Mouse (Mus musculus) common myeloid progenitor, adult 5-6 weeks (primary cell): ENCODE data around the gene Zfp59. TPM values are rescaled to one million over a fixed set of nuclear protein-coding genes. Genes with fewer than 3 reads are reported as not detected.
"Not testable (repeated sequence)": the region's sequence is repeated elsewhere in the genome, so short reads cannot be mapped to it uniquely, and the experiment has no call there.

Experiments used
- ATAC-seq: replicated peaks from 2 replicates; pipeline ENCODE4 v1.8.0; 2016; ENCODE audit warnings: low read depth, mild to moderate bottlenecking, moderate TSS enrichment, inconsistent platforms; ENCODE audit not compliant: poor library complexity, severe bottlenecking
- total RNA-seq: library from RNA; stranded (forward); fragments of 200-1000, 187-1606 nt; gene quantifications from 2 replicates; pipeline ENCODE4 v1.2.3, GENCODE M21; 2017

Gene Zfp59
- total RNA-seq, 1 experiment from 2014 or later = 8.3 TPM

DNA sequence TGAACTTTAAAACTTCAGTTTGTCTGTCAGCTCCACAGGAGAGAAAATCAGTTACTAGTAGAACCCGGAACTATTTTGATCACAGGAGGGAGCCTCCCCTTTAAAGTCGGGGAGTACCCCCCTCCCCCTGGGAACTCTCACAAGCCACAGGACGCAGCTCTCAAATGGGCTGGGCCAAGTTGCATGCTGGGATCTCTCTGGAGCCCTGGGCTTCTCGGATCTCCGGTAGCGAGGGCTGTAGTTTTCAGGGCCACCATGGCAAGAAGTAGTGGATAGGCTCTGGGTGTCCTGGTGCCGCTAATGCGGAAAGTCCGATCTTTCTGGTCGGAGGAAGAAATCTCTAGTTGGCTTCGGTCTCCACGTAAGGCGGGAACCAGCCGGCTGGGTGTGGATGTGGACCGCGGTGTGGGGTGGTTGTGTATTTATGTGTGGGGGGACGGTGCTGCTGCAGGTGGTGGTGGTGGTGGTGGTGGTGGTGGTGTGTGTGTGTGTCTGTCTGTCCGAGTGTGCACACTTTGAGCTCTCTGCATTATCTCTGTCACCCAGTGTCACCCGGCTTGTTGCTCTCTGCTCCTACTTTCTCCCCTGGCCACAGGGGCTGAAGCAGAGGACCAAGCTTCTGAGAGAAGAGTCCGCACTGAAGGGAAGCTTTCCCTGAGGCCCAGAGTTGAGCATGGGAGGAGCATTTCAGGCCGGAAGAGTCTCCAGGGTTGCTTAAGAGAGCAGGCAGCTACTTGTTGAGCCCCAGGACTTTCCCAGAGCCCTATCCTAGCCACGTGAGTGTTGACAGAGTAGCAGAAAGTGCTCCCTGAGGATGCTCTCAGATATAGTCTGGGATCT is 22.2 kb downstream of the Zfp59 start:
- peak; percentile 97 for ATAC-seq

DNA sequence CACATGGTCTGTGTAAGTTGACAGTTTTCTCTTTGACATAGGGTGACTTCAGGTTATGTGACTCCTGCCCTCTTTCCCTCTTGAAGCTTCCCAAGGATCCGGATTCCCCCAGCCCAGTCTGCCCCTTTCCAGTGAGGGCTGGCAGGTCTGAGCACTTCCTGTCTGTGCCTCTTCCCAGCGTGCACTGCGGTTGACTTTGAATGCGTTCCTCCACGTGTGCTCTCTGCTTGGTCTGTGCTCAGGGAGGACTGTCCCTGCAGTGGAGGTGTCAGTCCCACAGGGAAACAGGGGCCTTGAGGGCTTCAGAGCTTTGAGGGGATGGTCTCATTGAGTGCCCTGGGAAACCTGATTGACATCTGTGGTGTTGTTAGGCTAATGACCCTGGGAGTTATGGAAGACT is 24.2 kb downstream of the Zfp59 start:
- ATAC-seq = not testable (repeated sequence)

DNA sequence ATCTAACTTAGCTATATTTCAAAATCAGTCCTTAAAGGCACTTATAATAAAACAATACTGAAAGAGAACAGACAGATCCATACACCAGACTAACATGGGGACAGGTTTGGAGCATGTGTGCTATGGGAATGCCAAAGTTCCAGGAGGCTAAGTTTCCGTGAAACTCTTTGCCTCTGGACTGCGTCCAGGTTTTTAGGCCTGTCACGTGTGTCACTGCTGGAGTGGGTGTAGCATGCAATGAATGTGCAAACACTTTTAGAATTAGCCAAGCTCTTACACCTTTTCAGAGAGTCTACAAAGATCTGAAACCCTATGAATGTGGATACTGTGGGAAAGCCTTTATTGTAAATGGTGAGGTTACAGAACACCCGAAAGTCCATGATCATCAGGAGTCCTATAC is 43.3 kb downstream of the Zfp59 start:
- ATAC-seq = no peak

DNA sequence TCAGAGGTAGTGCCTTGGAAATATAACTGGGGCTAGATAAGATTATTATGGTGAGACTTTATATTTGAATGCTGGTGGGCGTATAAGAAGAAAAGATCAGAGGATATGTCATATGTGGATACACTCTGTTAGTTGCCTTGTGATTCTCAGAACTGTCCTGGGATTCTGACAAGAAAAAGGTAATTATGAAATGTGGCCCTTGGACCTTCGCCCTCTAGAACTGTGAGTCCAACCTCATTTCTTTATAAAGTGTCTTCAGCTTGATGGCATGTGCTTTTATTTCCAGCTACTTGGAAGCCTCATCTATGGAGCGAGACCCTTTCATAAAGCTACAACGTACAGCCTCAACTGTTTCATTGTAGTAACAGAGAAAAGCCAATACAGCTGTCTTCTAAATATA is 62.2 kb downstream of the Zfp59 start:
- ATAC-seq = no peak

DNA sequence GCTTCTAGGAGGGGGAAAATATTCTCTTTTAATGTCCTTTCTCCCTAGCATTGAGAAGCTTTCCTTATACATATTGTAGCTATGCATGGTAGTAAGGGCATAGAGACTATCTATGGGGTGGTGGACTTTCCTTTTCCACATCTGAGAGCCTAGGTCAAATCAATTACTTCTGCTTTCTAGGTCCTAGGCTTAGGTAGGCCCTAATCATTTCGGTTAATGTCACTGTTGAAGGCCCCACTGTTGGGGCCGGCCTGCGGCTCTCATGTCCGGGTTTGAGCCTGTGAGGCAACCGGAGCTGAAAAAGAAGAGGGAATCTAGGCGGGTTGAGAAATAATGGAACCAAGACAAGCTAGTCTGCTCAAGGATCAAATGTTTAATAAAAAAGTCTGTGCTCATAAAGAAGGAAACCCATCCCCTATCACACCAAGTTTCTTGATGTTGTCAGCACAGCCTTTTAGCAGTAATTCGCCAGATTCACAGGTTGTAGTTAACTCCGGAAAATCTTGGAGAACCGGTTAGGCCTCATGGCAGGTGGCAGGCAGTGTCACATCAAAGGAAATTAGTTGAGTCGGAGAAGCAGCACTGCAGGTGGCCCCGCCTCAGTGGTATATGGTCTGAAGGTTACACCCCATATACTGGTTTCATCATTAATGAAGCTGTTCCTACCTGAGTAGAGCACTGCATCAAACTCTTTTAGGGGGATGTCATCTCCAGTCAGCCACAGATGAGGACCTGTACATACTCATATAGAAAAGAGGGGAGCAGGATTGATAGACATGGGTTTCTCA is 66.8 kb downstream of the Zfp59 start:
- ATAC-seq = no peak

Other genes with a start within 250 kb of the Zfp59 start
- gene Akt2, start 247.1 kb upstream of the Zfp59 start, total RNA-seq = 43.7 and 49.5 TPM in 2 replicates
- gene Ttc9b, start 184.7 kb upstream of the Zfp59 start, total RNA-seq = 0.29 TPM in 1 of 2 replicates, not detected in the other
- gene Map3k10, start 164.0 kb upstream of the Zfp59 start, total RNA-seq = 1.8 and 3.3 TPM in 2 replicates
- gene Zfp607b, start 149.3 kb upstream of the Zfp59 start, total RNA-seq = 0.63 and 0.73 TPM in 2 replicates
- gene Zfp60, start 107.2 kb upstream of the Zfp59 start, total RNA-seq = 12.5 and 13.2 TPM in 2 replicates
- gene Zfp626, start 31.4 kb upstream of the Zfp59 start, total RNA-seq = 6.7 and 9.8 TPM in 2 replicates
- gene Zfp607a, start 18.9 kb downstream of the Zfp59 start, total RNA-seq = 11.0 and 15.0 TPM in 2 replicates
- 3.2 and 5.0 TPM in 2 replicates for gene Zfp974, start 90.9 kb downstream of the Zfp59 start, total RNA-seq
- gene Zfp780b, start 140.6 kb downstream of the Zfp59 start, total RNA-seq = 18.2 and 18.6 TPM in 2 replicates
- 11.0 and 24.0 TPM in 2 replicates for gene Zfp850, start 175.5 kb downstream of the Zfp59 start, total RNA-seq
- gene Psmc4, start 211.5 kb downstream of the Zfp59 start, total RNA-seq = 144 and 150 TPM in 2 replicates
- not detected in 2 replicates for gene Fcgbp, start 232.6 kb downstream of the Zfp59 start, total RNA-seq